Mouse (Mus musculus) hindbrain, embryonic 10.5 days (tissue): Measurements from ENCODE around the gene Trpm1. TPM values are rescaled to one million over a fixed set of nuclear protein-coding genes. Genes with fewer than 3 reads are reported as not detected.
A peak's percentile ranks its signal among the peaks of the same experiment; 100 is the strongest.

Experiments
- DNase-seq: peaks from one replicate; pipeline ENCODE4 v3.0.0-alpha.2; 2017; ENCODE audit warnings: low spot score
- H3K27ac ChIP-seq: fragments of 300-500 bp; sonication (generic); 2 replicates; pipeline ENCODE4 v1.5.1; 2016; ENCODE audit warnings: mild to moderate bottlenecking, moderate library complexity
- H3K27me3 ChIP-seq: fragments of 300-500 bp; sonication (generic); 2 replicates; pipeline ENCODE4 v1.6.1; 2016; ENCODE audit warnings: mild to moderate bottlenecking; ENCODE audit not compliant: poor library complexity, insufficient read depth, severe bottlenecking
- H3K36me3 ChIP-seq: fragments of 300-500 bp; sonication (generic); 2 replicates; pipeline ENCODE4 v1.6.1; 2016; ENCODE audit warnings: mild to moderate bottlenecking, moderate library complexity
- H3K4me1 ChIP-seq: fragments of 300-500 bp; sonication (generic); replicated peaks from 2 replicates; pipeline ENCODE4 v1.6.1; 2016; ENCODE audit warnings: mild to moderate bottlenecking
- H3K4me3 ChIP-seq: fragments of 300-500 bp; sonication (generic); 2 replicates; pipeline ENCODE4 v1.5.1; 2016; ENCODE audit warnings: mild to moderate bottlenecking, moderate library complexity
- H3K9me3 ChIP-seq: fragments of 300-500 bp; sonication (generic); 2 replicates; pipeline ENCODE4 v1.6.1; 2016; ENCODE audit warnings: mild to moderate bottlenecking, moderate library complexity
- WGBS: fragments of 180-500 bp; shearing (Covaris S2); methylation state at CpG from one replicate; pipeline ENCODE4 v1.1.7; 2016; 5-methylcytosine and 5-hydroxymethylcytosine counted together
- polyA plus RNA-seq: library from polyadenylated mRNA; unstranded; fragments of >200 nt; fragmentation: Nextera tagmentation; extraction: Ambion mirVana; gene quantifications from 2 replicates; pipeline ENCODE4 v1.2.1, GENCODE M21; 2016

Trpm1 gene
- polyA plus RNA-seq, 1 experiment from 2014 or later: 2.0 TPM

GRCm38 (mm10) chr7:64242424-64242823 is 88.8 kb downstream of the Trpm1 start:
- Histone ChIP-seq H3K4me3 (no peak overlapping the region), H3K9me3 (no peaks in the 10 kb centered on the region), H3K36me3 (no peaks in the 10 kb centered on the region), H3K27me3 (no peaks in the 10 kb centered on the region), H3K4me1 (no peaks in the 10 kb centered on the region), H3K27ac (no peak overlapping the region)
- DNase-seq: no peak
- 78% methylated on average over 4 of the region's 4 CpGs for WGBS

DNA sequence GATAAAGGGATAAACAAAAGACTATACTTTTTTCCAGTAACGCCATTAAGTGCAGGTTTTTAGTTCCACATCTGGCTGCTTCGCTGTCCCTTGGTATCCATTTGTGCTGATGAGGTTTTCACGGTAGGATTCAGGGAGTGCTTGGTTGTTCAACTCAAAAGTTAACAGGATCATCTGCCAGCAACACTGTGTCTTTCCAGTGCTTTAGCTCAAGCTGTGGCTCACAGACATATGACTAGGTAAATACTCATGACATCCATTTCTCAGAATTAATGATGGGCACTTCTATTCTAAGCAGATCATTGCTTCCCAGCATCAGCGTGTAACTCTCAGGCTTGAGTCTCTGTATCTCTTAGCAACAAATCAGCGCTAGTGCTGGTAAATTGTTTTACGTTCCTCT is 90.7 kb downstream of the Trpm1 start:
- no peaks in the 10 kb centered on the region for H3K4me1 ChIP-seq
- no peaks in the 10 kb centered on the region for H3K36me3 ChIP-seq
- DNase-seq: no peak
- H3K9me3 ChIP-seq: no peaks in the 10 kb centered on the region
- no peak overlapping the region for H3K4me3 ChIP-seq
- no peak overlapping the region for H3K27ac ChIP-seq
- 92% methylated on average over 6 of the region's 6 CpGs for WGBS
- no peaks in the 10 kb centered on the region for H3K27me3 ChIP-seq

DNA sequence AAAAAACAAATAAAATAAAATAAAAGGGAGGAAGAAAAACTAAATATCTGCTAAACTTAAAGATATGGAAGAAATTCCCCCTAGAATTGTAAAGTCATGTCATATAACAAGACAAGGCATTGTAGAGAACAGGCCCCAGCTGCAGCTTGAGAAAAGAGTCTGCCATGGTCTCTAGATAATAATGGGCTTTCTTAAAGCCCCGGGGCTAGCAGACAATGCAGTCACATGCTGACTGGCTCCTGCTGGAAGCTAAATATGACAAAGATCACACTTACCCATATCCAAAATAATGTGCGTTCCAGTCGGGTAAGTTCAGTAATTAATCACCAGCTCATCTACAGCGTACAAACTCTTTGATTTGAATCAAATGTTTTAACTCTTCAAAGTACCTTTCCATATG is 93.1 kb downstream of the Trpm1 start:
- no peaks in the 10 kb centered on the region for H3K36me3 ChIP-seq
- no peaks in the 10 kb centered on the region for H3K9me3 ChIP-seq
- DNase-seq: no peak
- no peak overlapping the region for H3K27ac ChIP-seq
- H3K4me3 ChIP-seq: no peak overlapping the region
- no peaks in the 10 kb centered on the region for H3K27me3 ChIP-seq
- no peaks in the 10 kb centered on the region for H3K4me1 ChIP-seq
- WGBS: 61% methylated on average over 4 of the region's 4 CpGs

DNA sequence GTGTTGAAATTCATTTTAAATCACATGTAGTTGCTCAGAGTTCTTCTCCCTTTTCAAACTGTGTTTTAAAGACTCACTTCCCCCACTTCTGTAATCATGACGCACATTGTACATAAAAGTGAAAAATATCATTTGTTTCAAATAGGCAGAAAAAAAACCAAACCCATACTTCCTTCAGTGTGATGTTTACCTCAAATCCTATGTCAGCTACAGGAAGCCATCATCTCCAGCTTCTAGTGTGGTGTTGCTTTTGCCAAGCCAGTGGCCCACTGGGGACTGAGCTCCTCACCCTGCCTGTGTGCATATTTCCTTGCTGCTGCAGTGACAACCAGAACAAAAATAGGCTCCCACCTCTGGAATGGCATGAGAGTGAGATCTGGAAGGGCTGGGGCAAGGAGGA is 94.7 kb downstream of the Trpm1 start:
- WGBS: 89% methylated on average over 1 of the region's 1 CpGs
- H3K27me3 ChIP-seq: no peaks in the 10 kb centered on the region

DNA sequence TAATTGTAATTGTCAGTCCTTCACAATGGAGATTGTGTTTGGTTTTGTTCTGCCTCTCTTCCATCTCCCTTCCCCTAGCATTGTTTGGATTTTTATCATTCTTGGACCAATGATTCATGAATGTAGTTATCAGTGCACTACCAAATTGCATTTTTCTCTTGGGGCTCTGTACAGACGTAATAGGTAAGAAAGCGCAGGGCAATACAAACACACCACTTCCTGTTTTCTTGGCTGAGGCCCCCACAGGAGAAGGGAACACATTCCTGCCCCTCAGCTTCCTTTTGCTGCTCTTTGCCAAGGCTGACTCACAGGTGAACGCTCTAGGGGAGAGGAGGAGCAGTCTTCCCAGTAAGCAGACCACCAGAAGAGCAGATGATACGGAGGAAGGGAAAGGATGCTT is 96.1 kb downstream of the Trpm1 start:
- Histone ChIP-seq H3K27me3 (no peaks in the 10 kb centered on the region), H3K4me1 (no peaks in the 10 kb centered on the region), H3K4me3 (no peak overlapping the region), H3K27ac (no peak overlapping the region), H3K9me3 (no peaks in the 10 kb centered on the region), H3K36me3 (no peaks in the 10 kb centered on the region)
- DNase-seq: no peak
- WGBS: 73% methylated on average over 4 of the region's 4 CpGs

More for the DNA sequence above, 94.7 kb downstream of the Trpm1 start:
- DNase-seq: no peak
- Histone ChIP-seq H3K27ac (no peak overlapping the region), H3K36me3 (no peaks in the 10 kb centered on the region), H3K9me3 (no peaks in the 10 kb centered on the region), H3K4me3 (no peak overlapping the region), H3K4me1 (no peaks in the 10 kb centered on the region)

- no peak overlapping the region for H3K27ac ChIP-seq
- H3K9me3 ChIP-seq: no peaks in the 10 kb centered on the region
- no peaks in the 10 kb centered on the region for H3K27me3 ChIP-seq
- no peak for DNase-seq
- H3K4me1 ChIP-seq: no peaks in the 10 kb centered on the region
- no peaks in the 10 kb centered on the region for H3K36me3 ChIP-seq
- WGBS: 94% methylated on average over 7 of the region's 7 CpGs
- no peak overlapping the region for H3K4me3 ChIP-seq
These were observed 96.8 kb downstream of the Trpm1 start for GRCm38 (mm10) chr7:64250417-64250816.

- Histone ChIP-seq H3K4me3 (no peak overlapping the region), H3K36me3 (no peaks in the 10 kb centered on the region), H3K27me3 (no peaks in the 10 kb centered on the region), H3K27ac (no peak overlapping the region), H3K4me1 (no peaks in the 10 kb centered on the region), H3K9me3 (no peaks in the 10 kb centered on the region)
- DNase-seq: no peak
- WGBS: 95% methylated on average over 3 of the region's 3 CpGs
These were observed 100.1 kb downstream of the Trpm1 start for GRCm38 (mm10) chr7:64253736-64254135.

DNA sequence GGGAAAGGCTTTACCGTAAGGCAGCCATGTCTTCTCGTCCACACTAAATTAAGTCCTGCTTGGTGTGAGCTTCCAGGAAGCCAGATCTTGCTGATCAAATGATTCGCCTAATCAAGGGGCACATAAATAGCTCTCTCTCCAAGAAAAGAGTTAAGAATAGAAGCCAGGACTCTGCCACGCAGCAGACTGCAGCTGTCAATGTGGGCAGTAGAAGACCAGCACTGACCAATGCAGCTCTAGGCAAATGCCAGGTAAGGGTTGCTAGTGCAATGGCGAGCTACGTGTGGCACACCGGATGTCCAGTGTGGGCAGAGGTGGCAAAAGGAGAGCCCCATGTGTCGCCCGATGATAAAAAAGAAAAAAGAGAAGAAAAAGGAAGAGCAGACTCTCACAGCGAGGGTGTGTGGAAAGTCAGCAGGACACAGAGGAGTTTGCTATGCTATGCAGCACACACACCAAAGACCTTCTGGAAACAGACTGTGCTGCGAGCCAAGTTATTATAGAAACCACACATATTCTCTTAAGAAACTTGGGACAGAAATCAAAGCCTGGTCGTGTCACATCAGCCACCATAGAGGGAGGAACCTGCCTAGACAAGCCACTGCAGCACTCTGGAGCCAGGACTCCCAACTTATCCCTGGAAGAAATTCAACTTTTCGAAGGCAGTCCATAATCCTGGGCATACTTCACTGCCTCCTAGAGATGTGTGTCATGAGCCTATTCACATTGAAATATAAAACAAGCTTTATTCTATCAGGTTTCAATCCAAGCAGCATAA is 112.1 kb downstream of the Trpm1 start:
- Histone ChIP-seq H3K4me3 (no peak overlapping the region), H3K27me3 (peaks cover 30% of the 10 kb centered on the region), H3K9me3 (peaks cover 14% of the 10 kb centered on the region; the same call in 1 of the 2 replicates), H3K4me1 (no peaks in the 10 kb centered on the region; the same call in 1 of the 2 replicates), H3K27ac (no peak overlapping the region), H3K36me3 (no peaks in the 10 kb centered on the region)
- no peak for DNase-seq
- WGBS: 88% methylated on average over 13 of the region's 13 CpGs

DNA sequence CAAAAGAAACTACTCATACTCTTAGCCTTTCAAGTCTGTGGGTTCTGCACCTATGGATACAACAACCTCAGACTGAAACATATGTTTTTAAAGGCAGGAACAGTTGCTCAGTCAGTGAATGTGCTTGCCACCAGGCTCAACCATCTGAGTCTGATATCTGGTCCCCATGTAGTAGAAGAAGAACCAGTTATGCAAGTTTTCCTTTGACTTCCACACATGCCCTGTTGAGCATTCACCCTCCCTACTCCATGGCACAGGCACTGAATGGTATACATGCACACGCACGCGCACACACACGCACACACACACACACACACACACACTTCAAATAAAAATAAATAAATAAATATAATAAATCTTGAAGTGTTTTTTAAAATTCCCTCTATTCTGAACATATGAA is 113.0 kb downstream of the Trpm1 start:
- 95% methylated on average over 4 of the region's 4 CpGs for WGBS
- no peak for DNase-seq
- Histone ChIP-seq H3K27ac (no peak overlapping the region), H3K27me3 (peaks cover 30% of the 10 kb centered on the region), H3K4me3 (no peak overlapping the region), H3K36me3 (no peaks in the 10 kb centered on the region), H3K9me3 (peaks cover 7% of the 10 kb centered on the region; the same call in 1 of the 2 replicates), H3K4me1 (no peaks in the 10 kb centered on the region; the same call in 1 of the 2 replicates)

GRCm38 (mm10) chr7:64271926-64272325 is 118.3 kb downstream of the Trpm1 start:
- WGBS: 14% methylated on average over 4 of the region's 4 CpGs
- peak overlapping the region; percentile 88 for H3K27ac ChIP-seq
- DNase-seq: peak; percentile 72
- peaks cover 2% of the 10 kb centered on the region; the same call in 1 of the 2 replicates for H3K9me3 ChIP-seq
- H3K36me3 ChIP-seq: no peaks in the 10 kb centered on the region
- no peak overlapping the region for H3K4me3 ChIP-seq
- H3K27me3 ChIP-seq: peaks cover 27% of the 10 kb centered on the region
- peaks cover 20% of the 10 kb centered on the region for H3K4me1 ChIP-seq

GRCm38 (mm10) chr7:64275518-64275917 is 121.9 kb downstream of the Trpm1 start:
- H3K27ac ChIP-seq: peak overlapping the region; percentile 76
- no peak for DNase-seq
- no peaks in the 10 kb centered on the region for H3K9me3 ChIP-seq
- 57% methylated on average over 4 of the region's 4 CpGs for WGBS
- no peak overlapping the region for H3K4me3 ChIP-seq
- H3K4me1 ChIP-seq: peaks cover 22% of the 10 kb centered on the region
- H3K36me3 ChIP-seq: no peaks in the 10 kb centered on the region
- no peaks in the 10 kb centered on the region for H3K27me3 ChIP-seq

DNA sequence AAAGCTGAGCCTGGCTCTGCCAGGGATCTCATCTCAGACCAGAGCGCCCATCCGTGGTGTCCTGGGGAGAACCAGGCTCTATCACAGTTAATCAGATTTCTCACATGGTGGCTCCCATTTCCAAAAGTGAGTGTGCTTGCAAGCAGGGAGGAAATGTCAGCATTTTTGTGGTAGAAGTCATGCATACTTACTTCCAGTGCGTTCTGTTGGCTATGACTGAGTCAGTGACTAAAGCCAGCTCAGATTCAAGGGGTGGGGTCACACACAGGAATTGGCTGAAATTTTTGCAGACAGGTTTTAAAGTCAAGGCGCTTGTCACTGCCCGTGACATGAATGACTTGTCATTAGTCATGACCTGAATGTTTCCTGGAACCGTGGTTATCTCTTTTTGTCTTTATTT is 123.3 kb downstream of the Trpm1 start:
- Histone ChIP-seq H3K4me3 (no peak overlapping the region), H3K27me3 (no peaks in the 10 kb centered on the region), H3K9me3 (no peaks in the 10 kb centered on the region), H3K27ac (no peak overlapping the region), H3K36me3 (no peaks in the 10 kb centered on the region), H3K4me1 (peaks cover 20% of the 10 kb centered on the region)
- 69% methylated on average over 6 of the region's 6 CpGs for WGBS
- DNase-seq: no peak

GRCm38 (mm10) chr7:64278526-64278925 is 124.9 kb downstream of the Trpm1 start:
- H3K4me1 ChIP-seq: peaks cover 11% of the 10 kb centered on the region
- H3K36me3 ChIP-seq: no peaks in the 10 kb centered on the region
- DNase-seq: no peak
- no peaks in the 10 kb centered on the region for H3K9me3 ChIP-seq
- no peak overlapping the region for H3K4me3 ChIP-seq
- 95% methylated on average over 1 of the region's 1 CpGs for WGBS
- H3K27ac ChIP-seq: no peak overlapping the region
- H3K27me3 ChIP-seq: no peaks in the 10 kb centered on the region
